Mouse (Mus musculus) mature B cell (primary cell): ENCODE results near the gene Ap5z1.

Experiments used
- in situ Hi-C: fragments of 300-500 bp; cut with MboI; formaldehyde crosslinking; loops from 2 replicates; pipeline ENCODE4 v1.14.3; 2019

Ap5z1 gene

DNA sequence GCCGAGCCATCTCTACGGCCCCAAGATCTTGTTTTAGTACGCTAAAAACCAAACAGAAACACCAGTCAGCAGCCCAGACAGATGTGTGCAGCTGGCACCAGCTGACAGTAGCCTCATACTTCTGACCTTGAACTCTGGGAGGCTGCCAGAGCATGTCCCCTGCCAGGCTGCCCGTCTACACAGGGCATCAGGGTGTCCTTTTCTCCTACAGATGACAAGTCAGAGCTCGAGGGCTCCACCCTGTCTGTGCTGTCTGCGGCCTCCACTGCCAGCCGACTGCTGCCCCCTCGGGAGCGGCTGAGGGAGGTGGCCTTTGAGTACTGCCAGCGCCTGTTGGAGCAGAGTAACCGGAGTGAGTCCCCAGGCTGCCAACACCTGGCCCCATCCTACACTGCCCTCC is 6.1 kb downstream of the Ap5z1 start:
- in situ Hi-C loops: no loop called here

- in situ Hi-C loops: no loop called here
Observed at GRCm38 (mm10) chr5:142473696-142474095, 10.0 kb downstream of the Ap5z1 start.

DNA sequence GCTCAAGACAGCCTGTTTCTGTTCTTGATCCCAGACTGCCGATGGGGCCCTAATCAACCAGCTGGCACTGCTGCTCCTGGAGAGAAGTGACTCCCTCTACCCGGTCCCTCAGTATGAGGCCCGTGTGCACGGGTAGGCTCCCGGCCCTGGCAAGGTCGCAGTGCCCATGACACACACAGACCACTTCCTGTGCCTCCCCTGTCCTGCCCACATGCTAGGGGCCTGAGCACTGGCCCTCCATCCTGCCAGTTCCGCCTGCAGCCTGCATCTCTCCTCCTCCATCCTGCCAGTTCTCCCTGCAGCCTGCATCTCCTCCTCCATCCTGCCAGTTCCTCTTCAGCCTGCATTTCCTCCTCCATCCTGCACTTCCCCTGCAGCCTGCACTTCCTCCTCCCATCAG is 11.9 kb downstream of the Ap5z1 start:
- in situ Hi-C loops: no loop called here

GRCm38 (mm10) chr5:142477346-142477745 is 13.6 kb downstream of the Ap5z1 start:
- in situ Hi-C loops: no loop called here

GRCm38 (mm10) chr5:142477866-142478615 is 14.3 kb downstream of the Ap5z1 start:
- in situ Hi-C loops: no loop called here

- in situ Hi-C loops: no loop called here
Observed at GRCm38 (mm10) chr5:142478829-142479435, 15.2 kb downstream of the Ap5z1 start.

GRCm38 (mm10) chr5:142482512-142482911 is 18.8 kb downstream of the Ap5z1 start:
- in situ Hi-C loops: no loop called here

DNA sequence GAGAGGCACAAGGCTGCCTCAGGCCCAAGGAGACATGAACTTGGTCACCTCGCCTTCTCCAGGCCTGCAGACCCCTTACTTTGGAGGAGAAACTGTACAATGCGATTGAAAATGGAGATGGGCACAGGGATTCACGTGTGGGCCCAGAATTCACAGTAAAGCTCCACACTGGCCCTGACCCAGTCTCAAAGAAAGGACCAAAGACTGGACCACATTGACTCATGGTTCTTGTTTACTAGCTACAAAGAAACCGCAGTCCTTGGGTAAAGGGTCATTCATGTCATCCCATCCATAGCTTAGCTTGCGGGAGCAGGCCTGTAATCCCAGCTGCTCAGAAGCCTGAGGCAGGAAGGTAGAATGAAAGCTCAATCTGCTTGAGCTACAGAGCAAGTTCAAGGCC is 19.8 kb downstream of the Ap5z1 start:
- in situ Hi-C loops: no loop called here

DNA sequence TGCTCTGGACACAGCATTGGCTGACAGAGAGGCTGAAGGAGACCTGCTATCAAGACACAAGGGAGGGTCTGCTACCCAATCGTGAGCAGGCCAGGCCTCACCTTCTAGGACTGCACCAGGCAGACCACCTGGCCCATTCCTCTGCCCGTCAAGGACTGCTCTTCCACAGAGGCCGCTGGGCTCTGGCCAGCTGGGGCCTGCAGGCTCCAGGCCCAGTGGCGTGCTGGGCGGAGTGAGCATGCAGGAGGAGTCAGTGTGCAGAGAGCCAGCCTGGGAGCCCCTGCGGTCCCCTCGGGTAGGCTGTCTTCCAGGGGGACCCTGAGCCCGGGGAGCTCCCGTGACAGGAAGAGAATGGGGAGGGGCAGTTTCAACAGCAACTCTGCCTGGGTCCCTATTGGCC is 22.9 kb downstream of the Ap5z1 start:
- in situ Hi-C loops: no loop called here

DNA sequence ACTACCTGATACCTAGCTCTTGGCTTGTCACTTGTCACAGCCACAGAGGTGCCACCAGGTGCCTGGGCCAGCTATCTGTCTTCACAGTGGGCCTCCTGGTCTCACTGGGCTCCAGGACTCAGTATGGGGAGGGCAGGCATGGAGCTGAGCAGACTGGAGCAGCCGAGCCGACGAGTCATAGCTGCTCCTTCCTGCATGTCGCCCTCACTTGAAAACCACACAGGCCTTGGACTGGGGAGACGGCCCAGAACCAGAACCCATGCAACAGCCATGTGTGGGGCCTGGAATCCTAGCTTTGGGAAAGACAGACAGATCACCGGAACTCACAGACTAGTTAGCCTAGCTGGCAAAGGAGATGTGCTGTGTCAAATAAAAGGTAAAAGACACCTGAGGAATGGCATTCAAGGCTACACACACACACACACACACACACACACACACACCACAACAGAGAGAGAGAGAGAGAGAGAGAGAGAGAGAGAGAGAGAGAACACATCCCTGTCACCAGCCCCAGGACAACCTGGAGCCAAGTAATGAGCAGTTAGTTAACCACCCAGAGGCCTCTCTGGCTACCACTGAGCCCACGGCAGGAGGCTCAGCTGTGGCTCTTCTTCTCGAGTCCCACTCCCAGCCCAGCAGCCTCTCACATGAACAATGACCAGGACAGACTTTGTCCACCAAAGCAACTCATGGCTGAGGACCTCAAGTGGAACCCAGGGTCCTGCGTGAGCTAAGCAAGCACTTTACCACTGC is 26.4 kb downstream of the Ap5z1 start:
- in situ Hi-C loops: no loop called here

- in situ Hi-C loops: no loop called here
Observed at GRCm38 (mm10) chr5:142493307-142493706, 29.6 kb downstream of the Ap5z1 start.

DNA sequence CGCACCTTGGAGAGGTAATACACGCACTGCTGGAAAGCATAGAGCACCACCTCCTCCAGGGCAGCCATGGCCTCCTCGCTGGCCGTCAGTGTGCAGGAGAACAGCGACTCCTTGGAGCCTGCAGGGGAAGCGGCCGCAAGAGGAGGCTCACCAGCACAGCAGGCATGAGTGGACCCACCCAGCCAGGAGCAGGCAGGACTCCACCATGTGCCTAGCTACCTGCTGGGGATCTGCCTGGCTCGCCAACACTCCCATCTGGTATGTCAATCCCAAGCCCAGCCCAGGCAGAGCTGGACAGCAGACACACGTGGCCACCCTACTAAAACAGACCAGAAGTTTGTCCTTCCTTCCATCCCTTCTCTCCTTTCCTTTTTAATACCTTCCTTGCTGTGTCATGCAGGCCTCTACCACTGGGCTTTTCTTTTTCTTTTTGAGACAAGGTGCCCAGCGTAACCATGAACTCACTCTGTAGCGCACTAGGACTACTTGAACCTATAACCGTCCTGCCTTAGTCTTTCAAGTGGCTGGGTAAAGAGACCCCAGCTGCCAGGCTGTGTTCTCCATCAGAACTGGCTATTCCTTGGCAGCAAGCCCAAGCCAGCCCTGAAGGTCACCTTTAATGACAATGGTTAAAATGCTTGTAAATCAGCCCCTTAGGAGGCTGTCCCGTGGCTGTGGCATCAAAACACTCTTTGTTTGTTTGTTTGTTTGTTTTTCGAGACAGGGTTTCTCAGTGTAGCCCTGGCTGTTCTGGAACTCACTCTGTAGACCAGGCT is 31.8 kb downstream of the Ap5z1 start:
- in situ Hi-C loops: no loop called here

- in situ Hi-C loops: no loop called here
Observed at GRCm38 (mm10) chr5:142498964-142499363, 35.2 kb downstream of the Ap5z1 start.

GRCm38 (mm10) chr5:142500918-142501317 is 37.2 kb downstream of the Ap5z1 start:
- in situ Hi-C loops: no loop called here

DNA sequence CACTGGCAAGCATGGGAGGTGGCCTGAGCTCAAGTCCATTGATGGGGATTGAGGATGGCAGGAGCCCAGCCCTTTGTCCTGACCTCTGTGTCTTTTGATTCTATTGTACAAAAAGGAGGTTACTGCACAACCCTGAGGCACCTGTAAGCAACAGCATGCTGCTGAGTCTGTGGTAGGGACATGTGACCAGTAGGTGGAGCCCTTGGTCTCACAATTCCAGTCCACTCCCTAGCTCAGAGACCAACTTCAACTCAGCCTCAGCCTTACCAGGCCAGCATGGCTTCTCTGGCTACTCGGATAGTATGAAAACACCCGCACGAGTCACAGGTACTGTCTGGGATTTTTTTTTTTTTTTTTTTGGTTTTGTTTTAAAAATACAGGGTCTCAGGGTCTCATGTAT is 38.7 kb downstream of the Ap5z1 start:
- in situ Hi-C loops: no loop called here

GRCm38 (mm10) chr5:142504175-142504574 is 40.4 kb downstream of the Ap5z1 start:
- in situ Hi-C loops: no loop called here

- in situ Hi-C loops: no loop called here
Observed at GRCm38 (mm10) chr5:142505695-142506423, 42.1 kb downstream of the Ap5z1 start.

DNA sequence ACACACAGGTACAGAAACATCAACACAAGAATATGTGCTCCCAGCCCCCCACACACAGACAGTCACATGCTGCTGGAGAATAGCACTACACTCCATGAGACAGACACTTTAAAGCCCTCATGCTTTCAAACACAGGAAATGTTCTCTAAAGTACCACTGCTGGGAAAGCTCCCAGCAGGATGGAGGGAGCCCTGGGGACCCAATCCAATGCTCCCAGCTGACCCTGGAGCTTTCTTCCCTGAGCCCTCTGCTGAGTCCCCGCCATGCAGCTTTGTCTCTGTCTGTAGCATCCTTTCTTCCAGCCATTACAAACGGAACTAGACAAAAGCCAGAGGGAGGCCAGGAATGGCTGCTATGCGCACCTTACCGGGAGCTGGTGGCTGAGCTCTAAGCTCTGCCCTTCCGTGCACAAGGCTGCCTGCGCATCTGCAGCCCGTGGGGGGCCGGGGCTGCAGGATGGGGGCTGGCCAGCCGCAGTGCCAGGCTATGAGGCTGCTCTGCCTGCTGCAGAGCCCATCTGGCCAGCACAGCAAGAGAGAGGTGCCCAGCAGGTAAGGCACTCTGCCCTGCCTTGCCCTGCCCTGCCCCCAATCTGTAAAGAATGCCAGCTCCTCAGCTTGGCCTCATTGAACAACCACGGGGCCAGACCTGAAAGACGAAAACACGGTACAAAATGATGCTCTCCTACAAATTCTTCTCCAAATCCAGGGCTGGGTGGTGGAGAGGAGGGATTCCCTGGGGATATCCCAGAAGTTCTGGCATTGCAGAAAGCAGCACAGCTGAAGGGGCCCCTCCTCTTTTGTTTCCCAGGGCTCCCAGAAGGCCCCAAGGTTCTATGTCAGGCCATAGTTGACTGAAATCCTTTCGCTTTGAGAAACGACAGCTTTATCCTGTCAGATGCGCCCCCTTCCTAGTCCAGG is 45.7 kb downstream of the Ap5z1 start:
- in situ Hi-C loops: no loop called here

DNA sequence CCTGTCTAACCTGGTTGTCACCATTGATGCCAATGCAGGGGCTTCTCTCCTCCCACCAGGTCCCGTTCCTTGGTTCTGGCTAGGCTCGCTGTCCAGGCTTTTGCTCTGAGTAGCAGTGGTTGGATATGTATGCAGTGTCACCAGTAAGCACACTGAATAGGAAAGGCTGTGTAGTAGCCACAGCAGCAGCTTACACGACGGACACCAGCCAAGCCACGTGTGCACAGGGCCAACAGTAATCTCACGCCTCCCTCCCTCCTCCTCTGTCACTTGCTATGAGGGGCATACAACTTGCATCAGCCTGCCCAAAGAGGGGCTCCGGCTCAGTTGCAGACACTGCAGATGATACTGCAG is 46.3 kb downstream of the Ap5z1 start:
- in situ Hi-C loops: no loop called here

- in situ Hi-C loops: no loop called here
Observed at GRCm38 (mm10) chr5:142512112-142512511, 48.4 kb downstream of the Ap5z1 start.

DNA sequence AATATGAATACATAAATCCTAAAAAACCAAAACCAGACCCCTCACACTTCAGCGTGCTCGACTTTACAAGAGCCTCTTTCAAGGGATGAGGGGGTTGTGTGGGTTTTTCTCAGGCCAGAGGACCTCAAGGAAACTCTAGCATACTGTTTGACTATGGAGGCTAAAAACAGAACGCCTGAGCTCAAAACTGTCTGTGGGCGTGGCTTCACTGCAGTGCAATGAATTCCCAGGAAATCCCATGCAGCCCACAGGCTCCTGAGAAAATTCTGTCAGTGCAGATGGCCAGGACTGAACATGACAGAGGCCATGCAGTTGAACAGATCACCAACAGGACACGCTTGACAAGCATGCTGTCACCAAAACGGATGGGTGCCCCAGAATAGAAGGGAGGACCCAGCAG is 55.2 kb downstream of the Ap5z1 start:
- in situ Hi-C loops: no loop called here
